Mouse (Mus musculus): ENCODE data around the gene Nek8. TPM values are rescaled to one million over a fixed set of nuclear protein-coding genes. Genes with fewer than 3 reads are reported as not detected.

Nek8 gene
- polyA plus RNA-seq, 1 experiment from 2014 or later, result 15.3 TPM

DNA sequence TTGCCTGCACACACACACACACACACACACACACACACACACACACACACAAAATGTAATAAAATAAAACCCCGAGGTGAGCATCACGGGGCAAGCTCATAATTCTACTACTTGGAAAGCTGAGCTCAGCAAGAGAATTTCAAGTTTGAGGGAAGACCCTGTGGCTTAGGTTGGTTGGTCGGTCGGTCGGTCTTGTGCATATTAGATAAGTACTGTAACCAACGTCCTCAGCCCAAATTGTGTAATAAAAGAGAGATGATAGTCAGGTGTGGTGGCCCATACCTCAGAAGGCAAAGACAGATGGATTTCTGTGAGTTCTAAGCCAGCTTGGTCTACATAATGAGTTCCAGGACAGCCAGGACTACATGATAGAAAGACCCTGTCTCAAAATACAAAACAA, 42.6 kb downstream of the Nek8 start:
- TF ChIP-seq CTCF (IDR thresholded peaks at IDR 0.05; ENCODE audit: low read depth), result no peak
- 89% methylated on average over 6 of the region's 6 CpGs for WGBS
- Histone ChIP-seq H3K27ac (ENCODE audit: low read depth) (no peak overlapping the region), H3K4me2 (no peak overlapping the region), H3K4me3 (ENCODE audit: low read depth, low read length) (no peak overlapping the region), H3K27me3 (ENCODE audit: insufficient read depth, low read length) (no peaks in the 10 kb centered on the region), H3K36me3 (ENCODE audit: insufficient read depth) (peaks cover 4% of the 10 kb centered on the region; the same call in 1 of the 2 replicates), H3K9me3 (ENCODE audit: low read depth, low read length) (no peaks in the 10 kb centered on the region), H3K4me1 (ENCODE audit: insufficient read depth) (no peaks in the 10 kb centered on the region), H3K9ac (no peak overlapping the region)
- DNase-seq (no peak), ATAC-seq (ENCODE audit: insufficient read depth) (no peak)

DNA sequence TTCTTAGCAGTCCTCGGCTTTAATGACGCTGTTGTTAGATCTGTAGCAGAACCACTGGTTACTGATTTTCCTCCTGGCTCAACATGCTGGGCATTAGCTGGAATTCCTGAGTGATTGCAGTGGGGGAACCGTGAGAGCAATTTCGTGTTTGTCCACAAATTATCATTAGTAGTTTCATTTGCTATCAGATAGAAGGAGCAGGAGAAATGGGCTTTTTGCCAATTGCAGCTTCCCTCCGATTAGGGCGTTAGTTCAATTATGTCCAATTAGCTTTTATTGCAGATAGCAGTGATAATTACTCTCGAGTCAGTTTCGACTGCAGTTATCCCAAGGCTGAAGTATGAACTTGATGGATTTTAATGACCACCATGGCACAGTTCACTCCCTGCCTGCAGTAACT, 47.0 kb downstream of the Nek8 start:
- DNase-seq (no peak), ATAC-seq (ENCODE audit: insufficient read depth) (no peak)
- no peak overlapping the region for H3K9ac ChIP-seq
- no peaks in the 10 kb centered on the region for H3K9me3 ChIP-seq (ENCODE audit: low read depth, low read length)
- 78% methylated on average over 8 of the region's 8 CpGs for WGBS
- H3K4me3 ChIP-seq (ENCODE audit: low read depth, low read length), result no peak overlapping the region
- no peak for TF ChIP-seq CTCF (IDR thresholded peaks at IDR 0.05; ENCODE audit: low read depth)
- no peaks in the 10 kb centered on the region for H3K27me3 ChIP-seq (ENCODE audit: insufficient read depth, low read length)
- no peaks in the 10 kb centered on the region for H3K4me1 ChIP-seq (ENCODE audit: insufficient read depth)
- H3K36me3 ChIP-seq (ENCODE audit: insufficient read depth), result peaks cover 4% of the 10 kb centered on the region; the same call in 1 of the 2 replicates
- H3K4me2 ChIP-seq, result no peak overlapping the region
- H3K27ac ChIP-seq (ENCODE audit: low read depth), result no peak overlapping the region

DNA sequence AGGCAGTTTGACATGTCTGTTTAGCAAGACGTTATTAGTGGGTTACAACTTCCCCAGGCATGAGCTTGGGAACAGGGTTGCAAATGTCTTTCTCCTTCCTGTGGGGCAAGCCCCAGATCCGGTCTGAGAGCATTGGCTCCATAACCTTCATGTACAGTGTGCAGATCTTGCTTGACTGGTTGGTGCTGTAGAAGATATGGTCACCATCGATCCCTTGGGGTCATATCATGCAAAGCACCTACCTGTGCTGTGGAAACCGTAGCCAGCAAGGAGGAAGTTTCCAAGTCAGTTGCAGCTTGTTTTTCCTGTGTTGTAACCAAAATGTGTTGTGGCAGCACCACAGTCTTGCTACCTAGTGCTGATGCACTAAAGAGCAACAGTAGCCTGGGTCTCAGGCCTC, 49.7 kb downstream of the Nek8 start:
- no peaks in the 10 kb centered on the region for H3K4me1 ChIP-seq (ENCODE audit: insufficient read depth)
- H3K4me2 ChIP-seq, result no peak overlapping the region
- no peak for ATAC-seq (ENCODE audit: insufficient read depth)
- DNase-seq, result no peak
- H3K4me3 ChIP-seq (ENCODE audit: low read depth, low read length), result no peak overlapping the region
- H3K9me3 ChIP-seq (ENCODE audit: low read depth, low read length), result no peaks in the 10 kb centered on the region
- no peak for TF ChIP-seq CTCF (IDR thresholded peaks at IDR 0.05; ENCODE audit: low read depth)
- H3K36me3 ChIP-seq (ENCODE audit: insufficient read depth), result peaks cover 4% of the 10 kb centered on the region; the same call in 1 of the 2 replicates
- H3K9ac ChIP-seq, result no peak overlapping the region
- no peaks in the 10 kb centered on the region for H3K27me3 ChIP-seq (ENCODE audit: insufficient read depth, low read length)
- H3K27ac ChIP-seq (ENCODE audit: low read depth), result no peak overlapping the region
- 80% methylated on average over 4 of the region's 4 CpGs for WGBS

DNA sequence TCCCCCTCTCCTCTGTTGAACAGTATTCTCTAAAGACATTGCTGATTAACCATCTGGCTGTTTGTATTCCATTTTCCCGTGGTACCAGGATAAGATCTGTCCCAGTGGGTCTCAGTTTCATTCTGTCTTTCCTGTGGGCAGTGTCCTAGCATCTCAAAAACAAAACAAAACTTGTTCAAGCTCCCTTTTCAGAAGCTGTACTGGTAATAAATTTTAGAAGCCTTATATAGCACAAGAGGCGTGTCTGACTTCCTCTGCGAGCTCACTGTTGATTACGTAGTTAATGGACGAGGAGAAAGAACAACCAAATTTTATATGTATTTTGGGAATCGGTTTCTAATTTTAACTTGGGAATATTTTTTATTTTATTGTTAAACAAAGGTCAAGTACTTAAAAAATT, 50.8 kb downstream of the Nek8 start:
- Histone ChIP-seq H3K27ac (ENCODE audit: low read depth) (0 out of 2 replicates have a peak overlapping the region, but pooled peaks have one; percentile 27), H3K4me1 (ENCODE audit: insufficient read depth) (0 out of 2 replicates have a peak, but pooled peaks cover 5% of the 10 kb centered on the region), H3K4me2 (no peak overlapping the region), H3K4me3 (ENCODE audit: low read depth, low read length) (no peak overlapping the region), H3K9me3 (ENCODE audit: low read depth, low read length) (no peaks in the 10 kb centered on the region), H3K9ac (no peak overlapping the region), H3K36me3 (ENCODE audit: insufficient read depth) (no peaks in the 10 kb centered on the region), H3K27me3 (ENCODE audit: insufficient read depth, low read length) (no peaks in the 10 kb centered on the region)
- no peak for ATAC-seq (ENCODE audit: insufficient read depth)
- 66% methylated on average over 6 of the region's 6 CpGs for WGBS
- TF ChIP-seq CTCF (IDR thresholded peaks at IDR 0.05; ENCODE audit: low read depth), result no peak
- DNase-seq, result no peak

DNA sequence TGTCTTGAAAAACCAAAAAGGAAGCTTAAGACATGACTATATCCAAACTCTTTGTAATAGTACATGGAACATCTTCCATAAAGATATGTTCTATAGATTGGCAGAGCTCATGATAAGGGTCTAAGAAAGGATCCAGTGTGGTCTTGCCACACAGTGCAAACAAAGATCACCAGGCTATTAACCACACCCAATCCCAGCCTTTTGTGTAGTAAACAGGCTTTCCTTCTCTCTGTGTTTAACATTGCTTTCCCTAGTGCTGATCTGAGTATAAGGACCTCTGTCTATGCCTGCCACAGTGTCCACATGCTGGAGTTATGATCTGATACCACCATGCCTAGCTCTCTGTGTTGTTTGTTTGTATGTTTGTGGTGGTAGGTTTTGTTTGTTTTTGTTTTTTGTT, 52.7 kb downstream of the Nek8 start:
- Histone ChIP-seq H3K27ac (ENCODE audit: low read depth) (no peak overlapping the region), H3K4me1 (ENCODE audit: insufficient read depth) (0 out of 2 replicates have a peak, but pooled peaks cover 5% of the 10 kb centered on the region), H3K36me3 (ENCODE audit: insufficient read depth) (no peaks in the 10 kb centered on the region), H3K27me3 (ENCODE audit: insufficient read depth, low read length) (no peaks in the 10 kb centered on the region), H3K4me2 (no peak overlapping the region), H3K9me3 (ENCODE audit: low read depth, low read length) (no peaks in the 10 kb centered on the region), H3K9ac (no peak overlapping the region), H3K4me3 (ENCODE audit: low read depth, low read length) (no peak overlapping the region)
- DNase-seq, result no peak
- ATAC-seq (ENCODE audit: insufficient read depth), result no peak
- TF ChIP-seq CTCF (IDR thresholded peaks at IDR 0.05; ENCODE audit: low read depth), result no peak

DNA sequence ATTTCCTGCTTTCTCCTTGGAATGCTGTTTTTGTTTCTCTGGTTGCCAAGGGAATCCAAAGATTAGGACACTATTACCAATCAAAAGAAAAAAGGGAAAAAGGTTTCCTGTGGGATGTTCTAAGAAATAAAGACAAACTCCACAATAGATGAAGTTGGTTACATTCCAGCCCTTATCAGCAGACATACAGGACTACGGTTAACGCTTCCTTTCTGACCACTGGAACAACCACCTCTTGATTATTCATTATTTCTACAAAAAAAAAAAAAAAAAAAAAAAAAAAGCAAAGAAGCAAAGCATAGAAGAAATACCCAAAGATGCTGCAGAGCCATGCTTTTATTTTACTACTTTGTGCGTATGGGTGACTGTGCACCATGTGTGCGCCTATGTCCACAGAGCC, 53.7 kb downstream of the Nek8 start:
- H3K4me2 ChIP-seq, result no peak overlapping the region
- TF ChIP-seq CTCF (IDR thresholded peaks at IDR 0.05; ENCODE audit: low read depth), result no peak
- DNase-seq, result no peak
- WGBS, result 80% methylated on average over 4 of the region's 4 CpGs
- no peak overlapping the region for H3K4me3 ChIP-seq (ENCODE audit: low read depth, low read length)
- no peaks in the 10 kb centered on the region for H3K36me3 ChIP-seq (ENCODE audit: insufficient read depth)
- no peak overlapping the region for H3K27ac ChIP-seq (ENCODE audit: low read depth)
- ATAC-seq (ENCODE audit: insufficient read depth), result no peak
- no peak overlapping the region for H3K9ac ChIP-seq
- H3K27me3 ChIP-seq (ENCODE audit: insufficient read depth, low read length), result no peaks in the 10 kb centered on the region
- 0 out of 2 replicates have a peak, but pooled peaks cover 5% of the 10 kb centered on the region for H3K4me1 ChIP-seq (ENCODE audit: insufficient read depth)
- H3K9me3 ChIP-seq (ENCODE audit: low read depth, low read length), result no peaks in the 10 kb centered on the region

DNA sequence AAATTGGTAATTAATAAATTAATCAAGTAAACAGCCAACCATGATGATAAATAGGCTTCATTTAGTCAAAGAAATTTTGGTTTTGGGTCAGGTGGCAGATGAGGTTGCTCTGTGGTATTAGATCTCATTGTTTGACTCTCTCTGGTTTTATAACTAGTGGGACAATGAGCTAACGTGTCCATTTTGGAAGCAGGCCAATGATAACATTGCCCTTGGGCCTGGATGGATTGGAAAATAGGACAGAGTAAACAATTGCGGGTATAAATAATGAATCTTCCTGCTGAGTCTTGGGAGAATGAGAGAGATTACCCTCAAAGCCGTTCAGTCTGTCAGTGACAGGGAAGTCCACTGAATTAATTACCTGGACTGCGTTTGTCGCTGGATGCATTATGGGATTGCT, 55.3 kb downstream of the Nek8 start:
- H3K9ac ChIP-seq, result no peak overlapping the region
- no peak for ATAC-seq (ENCODE audit: insufficient read depth)

DNA sequence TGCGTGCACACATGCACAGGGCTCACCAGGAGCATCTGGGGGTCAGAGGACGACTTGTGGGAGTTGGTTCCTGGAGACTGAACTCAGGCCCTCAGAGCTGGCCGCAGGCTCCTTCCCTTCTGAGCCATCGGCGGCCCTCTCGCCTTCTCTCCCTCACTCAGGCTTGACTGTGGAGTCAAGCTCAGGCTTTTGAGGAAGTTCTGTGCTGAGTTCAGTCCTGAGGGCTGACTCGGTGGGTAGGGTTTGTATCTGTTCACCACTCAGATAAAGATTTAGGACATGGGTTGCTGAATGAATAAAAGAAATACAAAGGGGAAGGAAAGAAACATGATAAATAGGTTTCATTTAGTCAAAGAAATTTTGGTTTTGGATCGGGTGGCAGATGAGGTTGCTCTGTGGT, 56.6 kb downstream of the Nek8 start:
- ATAC-seq (ENCODE audit: insufficient read depth) (no peak), DNase-seq (no peak)
- Histone ChIP-seq H3K4me1 (ENCODE audit: insufficient read depth) (peaks cover 5% of the 10 kb centered on the region; the same call in 1 of the 2 replicates), H3K9ac (no peak overlapping the region), H3K27me3 (ENCODE audit: insufficient read depth, low read length) (no peaks in the 10 kb centered on the region), H3K4me2 (no peak overlapping the region), H3K4me3 (ENCODE audit: low read depth, low read length) (no peak overlapping the region), H3K36me3 (ENCODE audit: insufficient read depth) (no peaks in the 10 kb centered on the region), H3K27ac (ENCODE audit: low read depth) (no peak overlapping the region), H3K9me3 (ENCODE audit: low read depth, low read length) (no peaks in the 10 kb centered on the region)
- 66% methylated on average over 8 of the region's 8 CpGs for WGBS
- no peak for TF ChIP-seq CTCF (IDR thresholded peaks at IDR 0.05; ENCODE audit: low read depth)

More for the DNA sequence above, 55.3 kb downstream of the Nek8 start:
- 34% methylated on average over 5 of the region's 5 CpGs for WGBS
- no peaks in the 10 kb centered on the region for H3K36me3 ChIP-seq (ENCODE audit: insufficient read depth)
- H3K4me3 ChIP-seq (ENCODE audit: low read depth, low read length), result no peak overlapping the region
- no peak overlapping the region for H3K27ac ChIP-seq (ENCODE audit: low read depth)
- H3K27me3 ChIP-seq (ENCODE audit: insufficient read depth, low read length), result no peaks in the 10 kb centered on the region
- peak; percentile 76 for DNase-seq
- H3K4me1 ChIP-seq (ENCODE audit: insufficient read depth), result peaks cover 5% of the 10 kb centered on the region; the same call in 1 of the 2 replicates
- H3K9me3 ChIP-seq (ENCODE audit: low read depth, low read length), result no peaks in the 10 kb centered on the region
- TF ChIP-seq CTCF (IDR thresholded peaks at IDR 0.05; ENCODE audit: low read depth), result no peak
- no peak overlapping the region for H3K4me2 ChIP-seq
